Mouse (Mus musculus): ENCODE data around the gene Dppa2.
"Not testable (repeated sequence)": the region's sequence is repeated elsewhere in the genome, so short reads cannot be mapped to it uniquely, and the experiment has no call there.

Dppa2 gene

DNA sequence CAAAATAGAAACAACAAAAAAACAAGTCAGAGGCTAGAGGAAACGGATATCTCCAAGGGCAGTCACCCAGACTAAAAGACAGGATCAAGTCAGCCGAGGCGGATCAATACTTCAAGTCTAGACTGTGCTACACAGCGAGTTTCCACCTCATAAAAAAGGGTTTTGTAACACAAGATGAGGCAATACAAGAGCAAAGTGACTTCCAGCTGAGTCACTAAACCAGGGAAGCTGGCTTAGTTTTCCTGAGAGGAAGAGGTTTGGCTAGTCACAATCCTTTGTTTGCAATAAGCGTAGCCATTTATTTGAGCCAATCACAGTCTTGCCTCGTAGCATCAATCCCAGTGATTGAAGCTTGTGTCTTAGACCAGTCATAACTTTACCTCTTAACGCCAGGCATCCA, at the start of gene Dppa2:
TSS of gene Dppa2 (plus strand) at position 400 of the 400 bp plus-strand sequence.
- DNase-seq (ENCODE audit: low read depth, low spot score), result no peak

DNA sequence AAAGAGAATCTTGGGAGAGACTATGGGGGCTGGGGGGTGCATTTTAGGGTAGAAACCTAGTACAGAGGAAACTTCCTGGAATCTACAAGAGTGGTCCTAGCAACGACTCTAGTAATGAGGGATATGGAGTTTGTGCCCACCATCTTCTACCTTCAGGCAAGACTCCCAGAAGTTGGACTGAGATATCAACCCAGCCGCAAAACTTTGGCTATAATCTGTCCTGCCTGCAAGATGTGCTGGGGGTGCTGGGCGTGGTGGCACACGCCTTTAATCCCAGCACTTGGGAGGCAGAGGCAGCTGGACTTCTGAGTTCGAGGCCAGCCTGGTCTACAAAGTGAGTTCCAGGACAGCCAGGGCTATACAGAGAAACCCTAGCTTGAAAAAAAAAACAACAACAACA, 49.1 kb upstream of the Dppa2 start:
- DNase-seq (ENCODE audit: low read depth, low spot score), result no peak

DNA sequence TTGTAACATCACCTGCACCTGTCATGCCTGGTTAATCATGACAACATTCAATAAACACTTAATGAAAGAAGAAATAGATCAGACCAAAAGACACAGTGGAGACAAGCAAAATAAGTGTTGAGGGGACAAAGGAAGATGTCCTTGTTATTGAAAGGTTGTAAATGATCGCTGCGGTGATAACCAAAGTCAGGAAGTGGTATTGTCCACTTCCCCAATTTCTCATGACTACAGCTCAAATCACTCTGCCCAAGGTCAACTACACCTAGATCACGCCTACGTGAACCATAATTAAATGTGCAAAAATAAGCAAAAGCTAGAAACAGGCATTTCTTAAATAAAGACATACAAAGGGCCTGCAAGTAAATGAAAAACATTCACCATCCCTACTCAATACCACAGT, 44.2 kb upstream of the Dppa2 start:
- DNase-seq (ENCODE audit: low read depth, low spot score), result no peak

DNA sequence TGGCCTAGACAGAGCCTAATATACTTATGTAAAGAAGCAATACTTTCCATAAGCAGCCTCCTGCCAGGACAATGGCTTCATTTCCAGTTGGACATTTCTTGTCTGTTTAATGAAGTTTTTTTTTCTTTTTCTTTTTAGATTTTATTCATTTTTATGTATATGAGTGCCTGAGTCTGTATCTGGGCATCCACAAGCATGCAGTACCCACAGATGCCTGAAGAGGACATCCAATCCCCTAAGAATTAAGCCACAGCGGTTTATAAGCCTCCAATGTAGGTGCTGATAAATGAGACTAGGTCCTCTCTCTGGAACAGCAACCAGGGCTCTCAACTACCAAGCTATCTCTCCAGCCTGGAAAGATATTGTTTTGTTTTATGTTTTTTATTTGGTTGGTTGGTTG, 40.8 kb upstream of the Dppa2 start:
- DNase-seq (ENCODE audit: low read depth, low spot score), result no peak

DNA sequence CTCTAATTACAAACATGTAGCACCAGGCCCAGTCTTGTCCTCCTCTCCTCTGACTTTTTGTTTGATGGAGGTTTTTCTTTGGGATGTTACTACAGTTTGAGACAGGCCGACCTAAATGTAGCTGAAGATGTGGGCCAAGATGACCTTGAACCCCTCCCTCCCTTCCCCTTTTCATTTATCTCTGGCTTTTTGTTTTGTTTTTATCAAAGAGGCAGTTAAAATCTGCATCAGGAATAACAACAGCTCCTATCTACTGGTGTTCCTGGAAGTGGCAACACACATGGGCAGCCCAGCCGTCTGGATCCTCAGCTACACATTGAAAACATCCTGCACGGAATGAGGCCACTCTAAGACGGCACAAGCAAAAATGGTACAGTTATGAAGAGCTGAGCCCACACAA, 37.9 kb upstream of the Dppa2 start:
- DNase-seq (ENCODE audit: low read depth, low spot score), result no peak

DNA sequence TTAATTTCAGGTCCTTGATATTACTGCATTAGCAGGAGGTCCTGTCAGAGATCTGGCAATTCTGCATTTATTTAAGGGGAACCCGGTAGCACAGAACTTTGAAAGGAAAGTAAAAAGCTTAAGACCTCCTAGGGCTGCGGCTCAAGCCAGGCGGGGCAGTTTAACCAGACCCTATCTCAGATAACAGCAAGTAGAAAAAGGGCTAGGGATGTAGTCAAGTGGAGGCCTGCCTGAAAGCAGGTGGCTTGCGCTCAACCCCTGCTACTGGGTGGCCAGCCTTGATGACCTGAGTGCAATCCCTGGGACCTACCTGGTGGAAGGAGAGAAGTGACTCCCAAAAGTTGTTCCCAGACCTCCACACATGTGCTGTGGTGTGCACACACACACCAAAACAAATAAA, 26.8 kb upstream of the Dppa2 start:
- DNase-seq (ENCODE audit: low read depth, low spot score), result no peak

DNA sequence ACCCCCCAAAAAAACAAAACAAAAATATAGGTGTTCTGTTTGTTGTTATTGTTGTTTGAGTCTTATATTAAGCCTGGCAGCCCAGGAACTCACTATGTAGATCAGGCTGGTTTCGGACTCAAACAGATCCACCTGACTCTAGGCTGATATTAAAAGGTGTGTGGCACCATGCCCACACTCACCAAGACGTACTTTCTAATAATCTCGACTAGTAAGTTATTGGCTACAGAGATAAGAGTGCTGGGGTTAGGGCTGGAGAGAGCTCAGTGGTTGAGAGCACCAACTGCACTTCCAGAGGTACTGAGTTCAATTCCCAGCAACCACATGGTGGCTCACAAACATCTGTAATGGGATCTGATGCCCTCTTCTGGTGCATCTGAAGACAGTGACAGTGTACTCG, 22.8 kb upstream of the Dppa2 start:
- no peak for DNase-seq (ENCODE audit: low read depth, low spot score)

DNA sequence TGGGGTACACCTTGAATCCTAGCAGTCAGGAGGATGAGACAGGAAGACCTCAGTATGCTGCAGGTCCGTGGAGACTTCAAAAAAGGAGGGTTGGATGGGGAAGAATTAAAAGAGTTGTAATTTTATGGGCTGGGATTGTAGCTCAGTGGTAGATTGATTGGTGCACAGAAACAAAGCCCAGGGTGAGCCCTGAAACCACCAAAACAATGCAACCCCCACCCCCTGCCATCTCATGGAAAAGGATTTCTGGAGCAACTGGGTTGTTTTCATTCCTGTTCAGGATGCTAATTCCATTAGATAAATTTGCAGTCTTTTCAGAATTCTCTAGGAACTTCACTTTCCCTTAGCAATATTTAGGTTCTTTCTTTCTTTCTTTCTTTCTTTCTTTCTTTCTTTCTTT, 20.9 kb upstream of the Dppa2 start:
- no peak for DNase-seq (ENCODE audit: low read depth, low spot score)

DNA sequence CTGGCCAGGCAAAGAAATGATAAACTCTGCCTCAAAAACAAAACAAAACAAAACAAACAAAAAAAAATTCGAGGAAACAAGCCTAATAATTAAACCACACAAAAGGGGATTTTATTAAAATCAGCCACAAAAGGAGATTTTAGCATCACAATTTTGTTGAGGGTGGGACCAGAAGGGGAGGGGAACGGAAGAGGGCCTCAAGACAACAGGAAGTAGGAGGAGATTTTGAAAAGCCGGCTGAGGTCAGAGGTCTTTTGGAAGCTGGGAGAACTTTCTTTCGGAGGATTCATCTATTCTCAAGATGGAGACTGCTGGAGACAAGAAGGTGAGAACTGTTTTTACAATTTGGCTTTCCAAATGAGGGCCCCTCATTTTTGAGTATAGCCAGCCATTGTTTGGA, 20.2 kb upstream of the Dppa2 start, which contains the start of gene Dppa4:
TSS of gene Dppa4 (plus strand) at position 217 of the 400 bp plus-strand sequence.
- no peak for DNase-seq (ENCODE audit: low read depth, low spot score)

DNA sequence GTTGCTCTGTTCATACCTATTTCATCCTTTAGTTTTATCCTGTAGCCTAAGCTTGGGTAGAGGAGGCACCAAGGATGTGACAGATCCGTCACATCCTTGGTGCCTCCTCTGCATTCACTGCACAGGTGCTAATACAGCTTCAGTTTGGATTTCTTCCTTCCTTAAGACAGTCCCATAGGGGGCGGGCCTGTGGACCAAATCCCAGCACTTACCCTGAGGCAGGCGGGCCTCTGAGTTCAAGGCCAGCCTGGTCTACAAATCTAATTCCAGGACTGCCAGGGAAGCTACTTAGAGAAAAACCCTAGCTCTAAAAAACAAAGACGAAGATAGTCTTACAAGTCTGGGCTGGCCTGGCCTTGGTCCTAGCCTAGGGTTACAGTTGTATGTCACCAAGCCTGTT, 18.2 kb upstream of the Dppa2 start:
- no peak for DNase-seq (ENCODE audit: low read depth, low spot score)

DNA sequence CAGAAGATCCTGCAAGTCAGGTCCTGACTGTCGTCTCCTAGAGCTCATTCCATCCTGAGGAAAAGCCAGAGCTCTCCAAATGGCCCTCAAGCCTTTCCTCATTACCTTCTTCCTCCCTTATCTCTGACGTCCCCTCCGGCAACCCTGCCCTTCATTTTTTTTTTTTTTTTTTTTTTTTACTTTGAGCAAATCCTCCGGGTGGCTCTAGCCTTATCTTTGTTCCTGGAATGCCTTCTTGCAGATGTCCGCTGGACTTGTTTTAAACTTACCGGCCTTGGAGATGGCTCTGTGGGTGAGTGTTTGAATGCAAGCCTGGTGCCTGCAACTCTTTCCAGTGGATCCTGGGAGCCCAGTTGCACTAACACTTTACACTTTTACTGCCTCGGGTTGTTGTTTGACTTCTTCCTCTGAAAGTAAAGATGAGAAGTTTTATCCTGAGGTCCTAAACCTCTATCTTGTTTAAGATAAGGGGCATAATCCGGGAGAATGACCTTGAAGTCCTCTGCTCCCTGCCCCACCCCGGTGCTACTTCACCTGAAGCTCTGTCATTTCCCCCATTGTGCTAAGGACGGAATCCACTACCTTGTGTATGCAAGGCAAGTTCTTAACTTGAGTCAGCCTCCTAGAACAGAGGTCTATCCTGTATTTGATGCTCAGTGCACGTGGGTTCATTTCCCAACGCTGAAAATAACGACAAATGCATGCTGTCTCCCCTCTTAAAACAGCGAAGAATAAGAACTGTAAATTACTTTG, 6.1 kb upstream of the Dppa2 start:
- DNase-seq (ENCODE audit: low read depth, low spot score), result no peak

DNA sequence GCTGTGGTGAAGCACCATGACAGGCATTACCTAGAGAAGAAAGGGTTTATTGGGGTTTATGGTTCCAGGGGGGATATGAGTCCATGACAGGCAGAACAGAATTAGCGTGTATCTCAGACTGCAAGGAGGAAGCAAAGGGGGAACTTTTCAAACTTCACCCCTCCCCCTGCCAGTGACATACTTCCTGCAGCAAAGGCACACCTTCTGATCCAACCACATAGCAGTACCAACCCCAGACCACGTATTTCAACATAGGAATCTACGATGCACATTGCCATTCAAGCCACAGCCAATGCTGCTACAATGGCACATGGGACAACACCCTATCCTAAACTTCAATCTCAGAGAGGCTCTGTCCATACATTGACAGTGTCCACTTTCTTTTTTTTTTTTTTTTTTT, 3.8 kb upstream of the Dppa2 start:
- no peak for DNase-seq (ENCODE audit: low read depth, low spot score)

DNA sequence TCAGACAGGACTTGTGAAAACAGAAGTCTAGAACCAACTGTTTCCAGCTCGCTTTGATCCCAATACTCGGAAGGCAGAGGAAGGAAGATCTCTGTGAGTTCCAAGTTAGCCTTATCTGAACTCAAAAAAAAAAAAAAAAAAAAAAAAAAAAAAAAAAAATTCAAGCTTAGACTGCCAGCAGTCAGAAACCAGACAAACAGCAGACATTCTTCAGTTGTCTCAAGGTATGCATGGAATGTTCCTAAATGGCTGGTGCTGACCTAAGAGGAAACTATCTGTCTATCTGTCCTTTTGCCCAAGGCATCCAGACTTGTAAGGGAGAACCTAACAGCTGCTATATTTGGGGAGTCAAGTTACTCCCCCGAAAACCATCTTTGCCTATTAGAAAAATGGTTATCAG, 275 bp downstream of the Dppa2 start:
- DNase-seq (ENCODE audit: low read depth, low spot score), result no peak

DNA sequence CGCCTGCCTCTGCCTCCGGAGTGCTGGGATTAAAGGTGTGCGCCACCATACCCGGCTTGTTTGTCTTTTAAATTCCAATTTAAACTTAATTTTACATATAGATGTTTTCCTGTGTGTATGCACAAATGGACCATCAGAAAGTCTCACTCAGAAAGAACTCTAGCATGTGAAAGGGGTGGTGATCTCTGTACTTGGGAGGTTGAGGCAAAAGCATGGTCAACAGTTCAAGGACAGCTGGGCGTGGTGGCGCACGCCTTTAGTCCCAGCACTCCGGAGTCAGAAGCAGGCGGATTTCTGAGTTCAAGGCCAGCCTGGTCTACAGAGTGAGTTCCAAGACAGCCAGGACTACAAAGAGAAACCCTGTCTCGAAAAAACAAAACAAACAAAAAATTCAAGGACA, 5.2 kb downstream of the Dppa2 start:
- not testable (repeated sequence) for DNase-seq (ENCODE audit: low read depth, low spot score)

DNA sequence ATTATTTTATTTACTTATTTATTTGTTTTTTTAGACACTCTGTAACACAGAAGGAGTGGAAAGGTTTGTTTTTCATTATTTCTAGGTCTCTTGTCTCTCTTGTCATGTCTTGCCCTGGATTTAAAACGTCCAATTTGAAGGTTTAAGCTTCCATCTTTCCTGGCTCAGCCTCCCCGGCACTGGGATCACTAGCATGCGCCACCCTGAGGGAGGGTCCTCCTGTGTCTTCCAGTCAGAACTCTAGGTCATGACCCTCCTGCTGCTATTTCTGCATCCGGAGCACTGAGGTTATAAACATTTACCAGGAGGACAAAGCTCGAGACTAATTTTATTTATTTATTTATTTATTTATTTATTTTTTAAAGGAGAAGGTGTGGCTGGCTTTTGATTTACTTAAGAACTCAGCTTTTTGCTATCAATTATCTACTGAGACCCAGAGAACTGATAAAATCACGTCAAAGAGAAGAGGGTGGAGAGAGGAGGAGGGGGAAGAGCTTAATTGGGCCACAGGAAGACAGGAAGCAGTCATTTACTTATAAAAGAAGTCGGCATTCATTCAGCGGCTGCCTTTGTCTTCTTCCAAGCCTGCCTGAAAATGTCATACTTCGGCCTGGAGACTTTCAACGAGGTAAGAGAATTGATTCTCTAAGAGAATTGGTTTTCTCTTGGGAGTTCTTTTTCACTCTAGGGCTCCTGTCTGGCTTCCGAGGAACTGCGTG, 6.4 kb downstream of the Dppa2 start:
- no peak for DNase-seq (ENCODE audit: low read depth, low spot score)

DNA sequence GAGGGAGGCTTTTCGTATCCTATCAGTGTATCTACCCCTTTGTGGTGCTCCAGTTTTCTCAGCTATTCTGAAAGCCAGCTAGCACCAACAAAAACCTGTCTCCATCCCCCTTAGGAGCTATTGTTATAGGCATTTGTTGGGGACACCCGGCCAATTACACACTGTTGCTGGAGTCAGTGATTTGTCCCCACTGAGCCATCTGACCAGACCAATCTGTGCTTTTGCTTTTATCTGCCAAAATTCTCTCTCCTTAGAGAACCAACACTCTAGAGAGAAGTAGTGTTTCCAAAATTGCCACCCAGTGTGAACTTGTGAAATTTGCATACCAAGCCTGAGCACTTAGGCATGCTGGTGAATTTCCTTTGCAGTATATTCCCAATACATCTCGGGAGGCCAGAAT, 11.6 kb downstream of the Dppa2 start:
- DNase-seq (ENCODE audit: low read depth, low spot score), result no peak

DNA sequence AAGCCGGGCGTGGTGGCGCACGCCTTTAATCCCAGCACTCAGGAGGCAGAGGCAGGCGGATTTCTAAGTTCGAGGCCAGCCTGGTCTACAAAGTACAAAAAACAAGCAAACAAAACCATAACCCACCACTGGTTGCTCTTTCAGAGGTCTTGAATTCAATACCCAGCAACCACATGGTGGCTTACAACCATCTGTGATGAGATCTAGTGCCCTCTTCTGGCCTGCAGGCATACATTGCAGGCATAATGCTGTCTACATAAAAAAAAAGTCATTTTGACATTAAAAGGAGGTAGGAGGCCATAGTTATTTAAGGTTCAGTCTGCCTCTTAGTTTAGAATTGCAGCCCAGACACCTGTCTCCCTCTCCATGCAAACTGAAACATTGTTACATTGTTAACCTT, 17.1 kb downstream of the Dppa2 start:
- DNase-seq (ENCODE audit: low read depth, low spot score), result no peak

DNA sequence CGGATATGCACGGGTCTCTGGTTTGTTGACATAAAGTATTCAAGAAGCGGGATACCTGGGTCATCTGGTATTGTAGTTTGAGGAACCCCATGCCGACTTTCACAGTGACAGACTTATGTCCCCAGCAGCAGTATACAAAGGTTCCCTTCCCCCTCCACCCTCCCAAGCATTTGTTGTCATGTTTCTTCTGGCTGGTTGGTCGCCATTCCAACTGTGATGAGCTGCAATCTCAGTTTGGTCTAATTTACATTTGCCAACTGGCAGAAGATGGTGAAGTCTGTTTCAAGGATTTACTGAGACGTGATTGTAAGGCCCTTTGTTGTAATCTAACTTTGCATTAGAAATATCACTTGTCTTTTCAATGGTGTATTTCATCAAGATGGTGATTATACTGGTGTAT, 19.4 kb downstream of the Dppa2 start:
- DNase-seq (ENCODE audit: low read depth, low spot score), result no peak

DNA sequence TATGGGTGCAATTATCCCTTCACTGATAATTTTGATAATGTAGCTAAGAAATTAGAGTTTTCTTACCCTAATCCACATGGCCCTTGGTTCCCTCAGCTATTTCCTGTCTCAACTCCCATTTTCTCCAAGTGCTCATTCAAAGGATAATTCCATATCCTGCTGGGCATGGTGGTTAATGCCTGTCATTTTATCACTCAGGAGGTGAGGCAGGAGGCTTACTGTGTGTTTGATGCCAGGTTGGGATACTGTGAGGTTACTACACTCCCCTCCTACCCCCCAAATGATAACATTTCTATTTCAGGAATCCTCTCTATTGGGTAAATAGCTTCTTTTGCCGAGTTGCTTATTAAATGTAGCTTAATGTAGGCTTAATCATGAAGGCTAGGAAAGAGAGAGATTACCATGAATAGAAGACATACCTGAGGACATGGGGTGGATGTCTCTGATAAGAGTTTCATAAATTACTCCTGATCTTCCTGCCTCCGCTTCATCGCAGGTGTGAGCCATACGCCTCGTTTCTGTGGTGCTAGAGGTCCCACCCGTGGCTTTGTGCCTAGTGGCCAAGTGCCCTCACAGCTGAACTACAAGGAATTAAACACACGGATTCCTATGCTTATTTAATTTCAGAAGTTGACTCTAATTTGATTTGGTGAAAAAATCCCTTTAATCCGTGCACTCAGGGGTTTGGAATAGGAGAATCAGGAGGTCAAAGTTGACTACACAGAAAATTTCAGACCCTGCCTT, 20.1 kb downstream of the Dppa2 start:
- DNase-seq (ENCODE audit: low read depth, low spot score), result no peak

DNA sequence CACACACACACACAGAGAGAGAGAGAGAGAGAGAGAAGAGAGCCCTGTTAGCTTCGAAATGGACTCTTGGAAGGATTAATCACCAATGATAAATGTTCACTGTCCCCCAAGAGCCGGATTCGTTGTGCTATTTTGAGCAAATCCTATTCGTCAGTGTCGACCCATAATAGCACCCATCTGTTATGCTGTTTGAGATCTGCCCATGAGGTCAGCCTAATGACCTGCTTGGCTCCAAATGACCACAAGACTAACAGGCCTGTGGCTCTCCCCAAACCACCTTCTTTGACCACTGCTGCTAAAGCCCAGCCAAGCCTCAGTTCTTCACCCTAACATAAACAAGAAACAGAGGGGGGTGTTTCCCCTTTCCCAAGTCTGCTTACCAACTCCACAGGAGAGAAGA, 23.2 kb downstream of the Dppa2 start:
- no peak for DNase-seq (ENCODE audit: low read depth, low spot score)

DNA sequence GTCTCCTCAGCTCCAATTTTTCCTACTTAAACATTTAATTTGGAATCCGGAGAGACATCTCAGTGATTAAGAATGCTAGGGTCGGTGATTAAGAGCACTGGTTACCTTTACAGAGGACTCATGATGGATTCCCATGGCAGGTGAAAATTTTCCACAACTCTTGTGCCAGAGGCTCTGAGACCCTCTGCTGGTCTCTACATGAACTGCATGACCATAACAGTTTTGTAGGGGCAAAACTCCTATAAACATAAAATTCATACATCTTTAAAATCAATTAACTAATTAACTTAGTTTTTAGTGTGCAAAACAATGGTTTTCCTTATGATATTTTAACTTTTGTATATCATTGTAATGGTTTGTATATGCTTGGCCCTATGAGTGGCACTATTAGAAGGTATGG, 24.7 kb downstream of the Dppa2 start:
- no peak for DNase-seq (ENCODE audit: low read depth, low spot score)

DNA sequence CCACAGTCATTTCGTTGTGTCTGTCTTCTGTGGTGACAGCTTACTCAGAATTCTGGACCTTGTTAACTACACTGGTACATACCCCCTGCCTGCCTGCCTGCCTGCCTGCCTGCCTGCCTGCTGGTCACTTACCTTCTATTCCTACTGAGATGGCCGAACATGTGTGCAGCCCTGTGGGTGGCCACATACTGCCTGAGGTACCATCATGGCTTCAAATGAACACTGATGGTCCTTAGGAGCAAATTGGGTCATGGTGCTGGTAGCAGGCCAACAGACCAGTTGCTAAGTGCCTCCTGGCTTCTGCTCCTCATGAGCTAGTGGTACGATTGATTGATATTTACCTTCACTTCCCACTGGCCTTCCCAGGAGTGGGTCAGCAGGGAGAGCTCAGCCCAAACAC, 28.1 kb downstream of the Dppa2 start:
- no peak for DNase-seq (ENCODE audit: low read depth, low spot score)

DNA sequence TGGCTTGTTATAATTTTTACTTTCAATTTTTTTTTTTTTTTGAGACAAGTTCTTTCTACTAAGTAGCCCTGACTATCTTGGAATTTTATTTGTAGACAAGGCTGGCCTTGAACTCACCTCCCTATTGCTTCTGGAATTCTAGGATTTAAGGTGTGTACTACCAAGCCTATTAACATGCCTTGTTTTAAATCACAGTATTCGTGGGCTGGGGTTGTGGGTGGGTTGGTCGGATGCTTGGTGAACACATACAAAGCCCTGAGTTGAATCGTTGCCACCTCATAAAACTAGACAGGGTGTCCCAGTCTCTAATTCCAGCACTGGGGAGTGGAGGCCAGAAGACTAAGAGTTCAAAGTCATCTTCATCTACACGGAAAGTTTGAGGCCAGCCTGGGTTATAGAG, 31.6 kb downstream of the Dppa2 start:
- DNase-seq (ENCODE audit: low read depth, low spot score), result no peak

Data from CD4-positive helper T cell, adult 2 months (primary cell).